Mouse (Mus musculus) gastrocnemius, postnatal 36 days (tissue): ENCODE results near the gene Unc13b. TPM values are rescaled to one million over a fixed set of nuclear protein-coding genes. Genes with fewer than 3 reads are reported as not detected.

Experiments
- DNase-seq, 2 experiments: peaks; one replicate each; pipeline ENCODE4 v3.0.0; 2022
- intact Hi-C: fragments of 180-260 bp; cut with DNase I; formaldehyde crosslinking; loops from one replicate; pipeline ENCODE4 v1.15.1; 2025
- long read RNA-seq, 2 experiments: library from polyadenylated mRNA; stranded (forward); transcript quantifications; one replicate each; pipeline ENCODE4 v2.0.0; 2021
- total RNA-seq, 2 experiments: library from RNA; stranded (reverse); gene quantifications; 2 replicates each; pipeline ENCODE4 v1.2.3; 2021

Gene Unc13b
- 1 to 10 TPM; 2.3 to 2.8 TPM for total RNA-seq
- long read RNA-seq, experiment 1: 0 reads
- long read RNA-seq, experiment 2, partial matches to known transcripts: 0 of 1 reads
- long read RNA-seq, experiment 2, other reads (novel, unspliced or antisense): 1 of 1 reads

GRCm38 (mm10) chr4:43058753-43059654, at the start of gene Unc13b:
Unc13b (plus strand) TSS chr4:43058953.
- intact Hi-C loops: no loop called here
- peak; percentile 70 to 81 for DNase-seq

GRCm38 (mm10) chr4:43010161-43011038, 48.4 kb upstream of the Unc13b start, which contains the start of gene Fancg:
Fancg (minus strand) TSS chr4:43010506.
- intact Hi-C loops: no loop called here

DNA sequence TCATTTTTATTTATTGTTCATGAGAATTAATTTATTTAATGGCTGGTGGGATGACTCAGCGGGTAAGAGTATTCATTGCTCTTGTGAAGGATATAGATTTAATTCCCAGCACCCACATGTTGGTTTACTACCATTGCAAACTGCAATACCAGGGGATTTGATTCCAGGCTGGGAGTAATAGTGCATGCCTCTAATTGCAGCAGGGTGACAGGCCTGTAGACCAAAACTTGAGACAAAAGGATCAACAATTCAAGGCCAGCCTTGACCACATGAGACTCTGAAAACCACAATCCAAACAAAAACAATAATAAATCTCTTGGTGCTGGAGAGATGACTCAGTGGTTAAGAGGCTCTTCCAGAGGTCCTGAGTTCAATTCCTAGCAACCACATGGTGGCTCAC, 46.7 kb upstream of the Unc13b start:
- intact Hi-C loops: no loop called here
- no peak for DNase-seq

More at GRCm38 (mm10) chr4:43010161-43011038, 48.4 kb upstream of the Unc13b start, which contains the start of gene Fancg:
- DNase-seq: peak; percentile 72 to 80

- DNase-seq: no peak
Observed at GRCm38 (mm10) chr4:43018156-43018555, 40.6 kb upstream of the Unc13b start.

GRCm38 (mm10) chr4:43019176-43019575, 39.6 kb upstream of the Unc13b start:
- intact Hi-C loops: no loop called here

More at GRCm38 (mm10) chr4:43018156-43018555, 40.6 kb upstream of the Unc13b start:
- intact Hi-C loops: no loop called here

GRCm38 (mm10) chr4:43019641-43020465, 38.9 kb upstream of the Unc13b start:
- intact Hi-C loops: no loop called here
- no peak for DNase-seq

More at GRCm38 (mm10) chr4:43019176-43019575, 39.6 kb upstream of the Unc13b start:
- no peak for DNase-seq

DNA sequence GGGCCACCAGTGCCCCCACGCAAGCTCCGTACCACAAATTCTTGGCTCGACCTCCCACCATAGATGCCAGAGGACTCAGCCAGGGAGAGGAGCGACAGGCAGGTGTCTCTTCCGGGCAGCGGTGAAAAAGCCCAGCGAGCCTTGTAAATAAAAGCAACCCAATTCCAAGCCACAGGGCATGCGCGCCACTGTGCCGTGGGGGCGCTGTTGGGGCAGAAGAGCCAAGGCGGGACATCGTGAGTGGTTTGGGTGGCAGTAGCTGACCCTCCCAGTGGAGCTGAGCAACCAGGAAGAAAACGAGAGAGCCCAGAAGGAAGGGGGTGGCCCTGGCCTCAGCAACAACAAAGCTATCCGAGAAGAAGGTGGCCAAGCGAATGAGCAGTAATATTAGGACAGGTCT, 37.9 kb upstream of the Unc13b start:
- DNase-seq: no peak
- intact Hi-C loops: no loop called here

- intact Hi-C loops: no loop called here
- DNase-seq: no peak
Observed at GRCm38 (mm10) chr4:43021341-43021740, 37.4 kb upstream of the Unc13b start.

GRCm38 (mm10) chr4:43024673-43025072, 34.1 kb upstream of the Unc13b start:
- intact Hi-C loops: loop anchor here (2.0 kb wide), 1 partner anchor 16 kb away; no protein-coding TSS in a partner anchor
- DNase-seq: no peak

GRCm38 (mm10) chr4:43025084-43025960, 33.4 kb upstream of the Unc13b start, which contains the start of gene Pigo:
Pigo (minus strand) TSS chr4:43025819.
- intact Hi-C loops: loop anchor here (2.0 kb wide), 1 partner anchor 17 kb away; no protein-coding TSS in a partner anchor
- peak; percentile 92 for DNase-seq

DNA sequence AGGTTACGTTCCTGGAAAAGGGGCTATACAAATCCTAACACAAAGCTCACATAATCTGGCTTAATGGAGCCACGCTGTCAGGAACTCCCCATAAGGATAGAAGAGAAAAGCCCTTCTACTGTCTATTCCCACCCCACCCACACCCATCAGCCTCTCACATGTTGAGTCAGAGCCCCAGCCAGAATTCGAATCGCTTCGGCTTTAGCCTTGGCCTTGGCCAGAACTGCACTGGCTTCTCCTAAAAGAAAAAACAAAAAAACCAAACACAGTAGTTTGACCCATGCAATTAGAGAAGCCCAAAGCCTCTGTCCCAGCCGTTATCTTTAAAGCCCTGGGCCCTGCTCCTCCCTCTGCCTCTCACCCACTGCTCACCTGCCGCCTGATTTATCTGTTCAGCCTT, 29.6 kb upstream of the Unc13b start:
- DNase-seq: no peak
- intact Hi-C loops: no loop called here

DNA sequence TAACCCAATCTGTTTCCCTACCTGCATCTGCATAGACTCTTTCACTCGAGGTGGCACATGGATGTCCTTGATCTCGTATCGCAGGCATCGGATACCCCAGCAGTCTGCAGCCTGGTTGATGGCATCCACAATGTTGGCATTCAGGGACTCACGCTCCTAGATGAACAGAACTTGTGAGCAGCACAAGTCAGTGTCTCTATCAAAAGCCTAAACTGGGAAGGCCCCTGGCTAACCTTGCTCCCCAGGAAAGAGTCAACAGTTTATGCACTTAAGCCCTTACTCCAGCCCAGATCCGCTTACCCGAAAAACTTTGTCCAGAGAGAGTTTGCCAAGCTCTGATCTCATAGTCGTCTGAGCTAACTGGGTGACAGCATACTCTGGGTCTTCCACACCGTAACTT, 29.0 kb upstream of the Unc13b start:
- intact Hi-C loops: no loop called here
- DNase-seq: no peak

DNA sequence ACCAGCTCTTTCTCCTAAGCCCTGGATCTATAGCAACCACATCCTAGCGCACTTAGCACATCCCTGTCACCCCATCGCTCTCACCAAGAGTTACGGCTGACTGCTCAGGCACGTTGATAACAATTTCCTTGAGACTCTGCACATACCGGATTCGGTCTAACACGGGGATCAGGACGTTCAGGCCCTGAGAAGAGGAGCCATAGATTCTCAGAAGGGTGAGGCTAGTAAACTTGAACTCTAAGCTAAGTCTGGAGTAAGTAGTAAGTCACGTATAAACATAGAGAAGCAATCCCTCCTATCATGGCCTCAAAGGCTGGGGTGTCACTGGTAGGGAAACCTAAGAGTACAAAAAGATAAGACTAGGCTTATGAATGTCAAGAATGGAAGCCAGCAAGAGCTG, 28.4 kb upstream of the Unc13b start:
- DNase-seq: no peak
- intact Hi-C loops: no loop called here

GRCm38 (mm10) chr4:43030780-43031230, 27.9 kb upstream of the Unc13b start:
- intact Hi-C loops: no loop called here
- no peak for DNase-seq

GRCm38 (mm10) chr4:43031237-43031995, 27.3 kb upstream of the Unc13b start, which contains the start of gene Stoml2:
Stoml2 (minus strand) TSS chr4:43031710.
- DNase-seq: peak; percentile 86 to 90
- intact Hi-C loops: no loop called here

DNA sequence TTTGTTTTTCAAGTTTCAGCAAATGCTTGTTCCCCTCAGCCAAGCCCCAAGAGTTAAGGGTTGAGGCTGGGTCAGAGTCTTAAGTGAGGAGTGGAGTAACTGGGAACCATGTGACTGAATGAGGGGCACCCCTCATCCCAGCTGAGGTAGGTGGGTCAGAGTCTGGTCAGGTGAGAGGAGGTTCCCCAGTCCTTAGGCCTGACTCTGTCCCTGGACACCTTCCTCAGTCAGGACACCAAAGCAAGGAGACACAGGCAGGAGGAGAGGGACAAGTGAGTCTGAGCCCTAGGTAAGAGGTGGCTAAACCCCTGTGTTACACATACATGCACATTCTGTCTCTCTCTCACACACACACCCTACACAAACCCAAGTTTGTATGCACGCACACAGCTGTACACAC, 26.3 kb upstream of the Unc13b start:
- DNase-seq: no peak
- intact Hi-C loops: no loop called here

GRCm38 (mm10) chr4:43033481-43033880, 25.3 kb upstream of the Unc13b start:
- no peak for DNase-seq
- intact Hi-C loops: no loop called here

DNA sequence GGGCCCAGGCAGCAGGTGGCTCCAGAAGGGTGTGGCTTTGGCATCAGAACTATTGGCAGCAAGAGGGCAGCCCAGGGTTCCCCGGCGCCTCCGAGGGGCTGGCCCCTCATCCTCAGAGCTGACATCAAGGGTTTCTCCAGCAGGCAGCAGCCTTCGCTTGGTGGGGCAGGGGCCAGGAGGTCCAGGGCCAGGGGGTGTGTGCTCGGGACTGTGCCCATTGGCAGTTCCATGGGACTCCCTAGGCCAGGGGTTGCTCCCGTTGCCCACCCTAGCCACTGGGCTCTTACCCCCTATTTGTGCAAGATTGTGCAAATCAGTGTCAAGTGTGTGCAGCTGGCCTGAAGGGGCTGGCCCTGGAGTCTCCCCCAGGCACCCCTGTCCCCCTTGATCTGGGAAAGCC, 22.9 kb upstream of the Unc13b start:
- DNase-seq: no peak
- intact Hi-C loops: no loop called here
